Mouse (Mus musculus): ENCODE measurements at regions not wholly inside any gene's neighbourhood (a gene's known extent, or its start where the extent isn't known, plus 50 kb on each side); places are given as distances from the start of the nearest gene placed in this dataset.

GRCm38 (mm10) chr8:74639276-74639675 lies 233.7 kb upstream of the Isx start:
- H3K4me1 ChIP-seq (ENCODE audit: control insufficient read depth, insufficient read depth, low read length) = no peaks in the 10 kb centered on the region
- H3K27ac ChIP-seq (ENCODE audit: insufficient read depth, low read length) = no peak overlapping the region
- TF ChIP-seq CTCF (IDR thresholded peaks at IDR 0.05; ENCODE audit: extremely low read depth, insufficient read depth, low read length) = no peak
- no peak for TF ChIP-seq POLR2A (IDR thresholded peaks at IDR 0.05; ENCODE audit: extremely low read depth, insufficient read depth, low read length)
- H3K4me3 ChIP-seq (ENCODE audit: insufficient read depth, low read length) = no peak overlapping the region

- H3K4me3 ChIP-seq (ENCODE audit: insufficient read depth, low read length) = no peak overlapping the region
- no peaks in the 10 kb centered on the region for H3K4me1 ChIP-seq (ENCODE audit: control insufficient read depth, insufficient read depth, low read length)
- no peak overlapping the region for H3K27ac ChIP-seq (ENCODE audit: insufficient read depth, low read length)
- TF ChIP-seq CTCF (IDR thresholded peaks at IDR 0.05; ENCODE audit: extremely low read depth, insufficient read depth, low read length) = no peak
- TF ChIP-seq POLR2A (IDR thresholded peaks at IDR 0.05; ENCODE audit: extremely low read depth, insufficient read depth, low read length) = no peak
Observed at GRCm38 (mm10) chr8:74640636-74641035, 232.3 kb upstream of the Isx start.

- Histone ChIP-seq H3K4me1 (ENCODE audit: control insufficient read depth, insufficient read depth, low read length) (no peaks in the 10 kb centered on the region), H3K27ac (ENCODE audit: insufficient read depth, low read length) (no peak overlapping the region), H3K4me3 (ENCODE audit: insufficient read depth, low read length) (no peak overlapping the region)
- TF ChIP-seq POLR2A (IDR thresholded peaks at IDR 0.05; ENCODE audit: extremely low read depth, insufficient read depth, low read length) = no peak
- no peak for TF ChIP-seq CTCF (IDR thresholded peaks at IDR 0.05; ENCODE audit: extremely low read depth, insufficient read depth, low read length)
Observed at GRCm38 (mm10) chr8:74659950-74660349, 213.0 kb upstream of the Isx start.

GRCm38 (mm10) chr8:74688342-74688741 lies 184.6 kb upstream of the Isx start:
- Histone ChIP-seq H3K4me1 (ENCODE audit: control insufficient read depth, insufficient read depth, low read length) (no peaks in the 10 kb centered on the region), H3K27ac (ENCODE audit: insufficient read depth, low read length) (no peak overlapping the region), H3K4me3 (ENCODE audit: insufficient read depth, low read length) (no peak overlapping the region)
- TF ChIP-seq POLR2A (IDR thresholded peaks at IDR 0.05; ENCODE audit: extremely low read depth, insufficient read depth, low read length) (no peak), CTCF (IDR thresholded peaks at IDR 0.05; ENCODE audit: extremely low read depth, insufficient read depth, low read length) (no peak)

GRCm38 (mm10) chr8:74696001-74696400 lies 177.0 kb upstream of the Isx start:
- H3K4me1 ChIP-seq (ENCODE audit: control insufficient read depth, insufficient read depth, low read length) = no peaks in the 10 kb centered on the region
- TF ChIP-seq POLR2A (IDR thresholded peaks at IDR 0.05; ENCODE audit: extremely low read depth, insufficient read depth, low read length) (no peak), CTCF (IDR thresholded peaks at IDR 0.05; ENCODE audit: extremely low read depth, insufficient read depth, low read length) (no peak)
- no peak overlapping the region for H3K27ac ChIP-seq (ENCODE audit: insufficient read depth, low read length)
- no peak overlapping the region for H3K4me3 ChIP-seq (ENCODE audit: insufficient read depth, low read length)

- Histone ChIP-seq H3K27ac (ENCODE audit: insufficient read depth, low read length) (no peak overlapping the region), H3K4me3 (ENCODE audit: insufficient read depth, low read length) (no peak overlapping the region), H3K4me1 (ENCODE audit: control insufficient read depth, insufficient read depth, low read length) (no peaks in the 10 kb centered on the region)
- no peak for TF ChIP-seq CTCF (IDR thresholded peaks at IDR 0.05; ENCODE audit: extremely low read depth, insufficient read depth, low read length)
- no peak for TF ChIP-seq POLR2A (IDR thresholded peaks at IDR 0.05; ENCODE audit: extremely low read depth, insufficient read depth, low read length)
Observed at GRCm38 (mm10) chr8:74697317-74697716, 175.7 kb upstream of the Isx start.

GRCm38 (mm10) chr8:74712617-74713016 lies 160.4 kb upstream of the Isx start:
- Histone ChIP-seq H3K4me3 (ENCODE audit: insufficient read depth, low read length) (no peak overlapping the region), H3K4me1 (ENCODE audit: control insufficient read depth, insufficient read depth, low read length) (no peaks in the 10 kb centered on the region), H3K27ac (ENCODE audit: insufficient read depth, low read length) (no peak overlapping the region)
- TF ChIP-seq CTCF (IDR thresholded peaks at IDR 0.05; ENCODE audit: extremely low read depth, insufficient read depth, low read length) (no peak), POLR2A (IDR thresholded peaks at IDR 0.05; ENCODE audit: extremely low read depth, insufficient read depth, low read length) (no peak)

GRCm38 (mm10) chr8:74716030-74716429 lies 156.9 kb upstream of the Isx start:
- Histone ChIP-seq H3K4me1 (ENCODE audit: control insufficient read depth, insufficient read depth, low read length) (no peaks in the 10 kb centered on the region), H3K4me3 (ENCODE audit: insufficient read depth, low read length) (no peak overlapping the region), H3K27ac (ENCODE audit: insufficient read depth, low read length) (no peak overlapping the region)
- TF ChIP-seq POLR2A (IDR thresholded peaks at IDR 0.05; ENCODE audit: extremely low read depth, insufficient read depth, low read length) = no peak
- TF ChIP-seq CTCF (IDR thresholded peaks at IDR 0.05; ENCODE audit: extremely low read depth, insufficient read depth, low read length) = no peak

- Histone ChIP-seq H3K4me3 (ENCODE audit: insufficient read depth, low read length) (no peak overlapping the region), H3K27ac (ENCODE audit: insufficient read depth, low read length) (no peak overlapping the region), H3K4me1 (ENCODE audit: control insufficient read depth, insufficient read depth, low read length) (no peaks in the 10 kb centered on the region)
- TF ChIP-seq CTCF (IDR thresholded peaks at IDR 0.05; ENCODE audit: extremely low read depth, insufficient read depth, low read length) (no peak), POLR2A (IDR thresholded peaks at IDR 0.05; ENCODE audit: extremely low read depth, insufficient read depth, low read length) (no peak)
Observed at GRCm38 (mm10) chr8:74764728-74765127, 108.2 kb upstream of the Isx start.

GRCm38 (mm10) chr8:74775549-74775948 lies 97.4 kb upstream of the Isx start:
- Histone ChIP-seq H3K4me1 (ENCODE audit: control insufficient read depth, insufficient read depth, low read length) (no peaks in the 10 kb centered on the region), H3K4me3 (ENCODE audit: insufficient read depth, low read length) (no peak overlapping the region), H3K27ac (ENCODE audit: insufficient read depth, low read length) (no peak overlapping the region)
- no peak for TF ChIP-seq CTCF (IDR thresholded peaks at IDR 0.05; ENCODE audit: extremely low read depth, insufficient read depth, low read length)
- no peak for TF ChIP-seq POLR2A (IDR thresholded peaks at IDR 0.05; ENCODE audit: extremely low read depth, insufficient read depth, low read length)

- H3K4me1 ChIP-seq (ENCODE audit: control insufficient read depth, insufficient read depth, low read length) = no peaks in the 10 kb centered on the region
- H3K27ac ChIP-seq (ENCODE audit: insufficient read depth, low read length) = no peak overlapping the region
- TF ChIP-seq POLR2A (IDR thresholded peaks at IDR 0.05; ENCODE audit: extremely low read depth, insufficient read depth, low read length) (no peak), CTCF (IDR thresholded peaks at IDR 0.05; ENCODE audit: extremely low read depth, insufficient read depth, low read length) (no peak)
- no peak overlapping the region for H3K4me3 ChIP-seq (ENCODE audit: insufficient read depth, low read length)
Observed at GRCm38 (mm10) chr8:74781087-74781486, 91.9 kb upstream of the Isx start.

Data from cortical plate, adult 2 months (tissue).